Mouse (Mus musculus): ENCODE measurements around the gene Gm49405.
"Not testable (repeated sequence)": the region's sequence is repeated elsewhere in the genome, so short reads cannot be mapped to it uniquely, and the experiment has no call there.

Gene Gm49405

DNA sequence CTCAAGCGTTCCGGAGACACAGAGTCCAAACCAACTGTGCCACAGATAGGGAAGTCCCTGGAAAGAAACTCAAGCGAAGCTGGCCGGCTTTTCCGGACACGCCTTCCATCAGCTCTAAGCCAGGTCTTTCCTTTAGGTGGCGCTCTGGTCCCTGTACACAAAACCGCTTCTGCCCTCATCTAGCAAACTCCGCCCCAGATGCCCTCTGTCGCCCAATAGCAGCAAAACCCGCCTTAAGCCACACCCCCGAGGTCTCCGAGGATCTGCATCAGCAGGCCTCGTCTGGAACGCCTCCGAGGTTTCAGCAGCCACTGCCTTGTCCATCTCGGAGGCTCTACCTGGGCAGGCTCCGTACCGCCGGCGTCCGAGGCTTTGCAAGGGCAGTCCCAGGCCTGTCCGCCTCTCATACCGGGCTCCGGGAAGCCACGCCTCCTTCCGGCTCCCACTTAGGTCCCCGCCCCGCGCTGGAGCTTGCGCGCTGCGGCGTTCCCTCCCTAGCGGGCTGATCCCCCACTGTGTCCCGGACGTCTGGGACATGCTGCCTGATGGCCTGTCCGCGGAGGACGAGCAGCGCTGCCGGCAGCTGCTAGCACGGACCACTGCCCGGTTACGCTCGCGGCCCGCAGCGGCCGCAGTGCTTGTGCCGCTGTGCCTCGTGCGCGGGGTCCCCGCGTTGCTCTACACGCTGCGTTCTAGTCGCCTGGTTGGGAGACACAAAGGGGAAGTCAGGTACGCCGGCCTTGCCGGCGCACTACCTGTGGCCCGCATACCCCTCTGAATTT is at the start of gene Gm49405, which contains the start of gene Nudt8:
Gm49405 (plus strand) TSS at position 508 of the 782 bp plus-strand sequence.
Nudt8 (plus strand) TSS at position 462 of the 782 bp plus-strand sequence.
- DNase-seq: peak; percentile 95 to 96

- DNase-seq: no peak
These were observed 49.0 kb upstream of the Gm49405 start for GRCm38 (mm10) chr19:3951461-3951860.

- no peak for DNase-seq
These were observed 48.3 kb upstream of the Gm49405 start for GRCm38 (mm10) chr19:3952099-3952498.

- no peak for DNase-seq
These were observed 45.4 kb upstream of the Gm49405 start for GRCm38 (mm10) chr19:3955033-3955432.

GRCm38 (mm10) chr19:3955804-3956203 is 44.6 kb upstream of the Gm49405 start:
- peak; percentile 56 to 58 for DNase-seq

- not testable (repeated sequence) for DNase-seq
These were observed 43.0 kb upstream of the Gm49405 start for GRCm38 (mm10) chr19:3957296-3958036.

- DNase-seq: peak; percentile 37 to 78
These were observed 42.0 kb upstream of the Gm49405 start, which contains the start of gene Aldh3b3 for GRCm38 (mm10) chr19:3958470-3958869. Gene Aldh3b3 (plus strand): TSS chr19:3958645.

GRCm38 (mm10) chr19:3959030-3959429 is 41.4 kb upstream of the Gm49405 start:
- no peak for DNase-seq

DNA sequence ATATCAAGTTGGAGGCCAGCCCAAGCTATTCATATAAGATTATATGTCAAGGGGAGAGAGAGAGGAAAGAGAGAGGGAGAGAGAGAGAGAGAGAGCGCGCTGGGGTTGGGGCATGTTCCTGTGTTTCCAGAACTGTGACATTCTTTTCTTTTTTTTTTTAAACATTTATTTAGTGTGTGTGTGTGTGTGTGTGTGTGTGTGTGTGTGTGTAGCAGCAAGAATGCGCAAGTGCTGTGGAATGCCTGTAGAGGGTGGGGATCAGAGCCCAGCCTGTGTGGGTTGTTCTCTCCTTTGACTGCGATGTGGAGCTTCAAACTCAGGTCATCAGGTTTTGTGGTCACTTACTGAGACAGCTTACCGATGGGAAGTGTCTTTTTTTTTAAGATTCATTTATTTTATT is 40.2 kb upstream of the Gm49405 start:
- DNase-seq: no peak

DNA sequence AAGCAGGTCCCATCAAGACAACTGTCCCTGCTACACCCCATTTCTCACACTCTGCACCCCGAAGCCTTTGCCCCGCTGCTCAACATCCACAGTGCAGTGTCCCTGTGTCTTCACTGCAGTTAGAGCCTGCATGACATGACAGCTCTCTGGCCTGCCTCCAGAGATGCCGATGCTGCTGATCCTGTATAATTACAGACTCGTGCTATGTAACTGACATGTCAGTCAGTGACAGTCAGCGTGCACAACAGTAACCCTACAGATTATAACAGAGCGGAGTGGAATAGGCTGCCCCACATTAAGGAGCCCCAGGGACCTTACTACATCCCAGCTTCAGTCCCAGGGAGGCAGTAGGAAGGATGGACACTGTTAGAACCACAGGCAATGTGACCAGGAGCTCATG is 38.6 kb upstream of the Gm49405 start:
- DNase-seq: not testable (repeated sequence)

- peak in 1 of 2 experiments; percentile 63 for DNase-seq
These were observed 38.0 kb upstream of the Gm49405 start for GRCm38 (mm10) chr19:3962469-3962868.

DNA sequence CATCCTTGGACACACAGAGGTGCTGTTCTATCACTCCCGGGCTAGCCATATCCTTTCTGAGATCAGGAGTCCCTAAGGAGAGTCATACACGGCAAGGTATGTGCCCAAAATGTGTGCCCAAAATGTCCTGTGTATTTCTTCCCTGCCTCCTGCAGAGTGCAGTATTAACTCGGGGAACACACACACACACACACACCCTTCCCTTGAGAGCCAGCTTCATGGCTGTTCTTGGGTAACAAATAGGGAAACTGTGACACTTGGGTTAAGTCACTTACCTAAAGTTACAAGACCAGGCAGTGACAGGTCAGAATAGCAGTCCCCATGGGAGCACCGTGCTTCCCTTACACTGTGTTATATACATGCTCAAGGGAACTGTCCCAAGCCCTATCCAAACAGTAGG is 36.4 kb upstream of the Gm49405 start:
- DNase-seq: no peak

DNA sequence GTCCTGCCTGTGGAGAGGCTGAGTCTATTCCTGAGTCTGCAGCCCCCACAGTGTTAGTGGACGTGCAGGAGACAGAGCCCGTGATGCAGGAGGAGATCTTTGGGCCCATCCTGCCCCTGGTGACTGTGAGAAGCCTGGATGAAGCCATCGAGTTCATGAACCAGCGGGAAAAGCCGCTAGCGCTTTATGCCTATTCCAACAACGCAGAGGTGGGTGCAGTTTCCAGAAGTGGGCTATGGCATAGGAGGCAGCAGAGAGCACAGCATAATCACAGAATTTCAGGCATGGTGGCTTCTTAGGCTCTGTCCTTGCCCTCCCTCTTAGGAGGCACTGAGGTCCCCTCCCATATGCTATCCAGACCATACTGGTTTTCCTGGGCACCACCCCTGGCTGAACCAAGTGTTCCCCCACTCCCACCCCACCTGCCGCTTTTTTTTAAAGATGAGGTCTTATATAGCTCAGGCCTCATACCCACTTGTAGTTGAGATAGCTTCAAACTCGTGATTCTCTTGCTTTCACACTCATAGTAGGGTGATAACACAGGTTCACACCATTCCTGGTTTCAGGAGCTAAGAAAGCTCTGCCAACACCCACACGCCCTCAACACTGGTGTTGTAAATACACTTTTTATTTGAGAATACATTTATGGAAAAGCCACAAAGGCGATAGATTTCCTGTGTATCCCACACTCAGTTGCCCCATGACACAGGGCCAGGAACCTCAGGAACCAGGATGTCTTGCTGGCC is 33.9 kb upstream of the Gm49405 start:
- DNase-seq: peak in 1 of 2 experiments; percentile 31

DNA sequence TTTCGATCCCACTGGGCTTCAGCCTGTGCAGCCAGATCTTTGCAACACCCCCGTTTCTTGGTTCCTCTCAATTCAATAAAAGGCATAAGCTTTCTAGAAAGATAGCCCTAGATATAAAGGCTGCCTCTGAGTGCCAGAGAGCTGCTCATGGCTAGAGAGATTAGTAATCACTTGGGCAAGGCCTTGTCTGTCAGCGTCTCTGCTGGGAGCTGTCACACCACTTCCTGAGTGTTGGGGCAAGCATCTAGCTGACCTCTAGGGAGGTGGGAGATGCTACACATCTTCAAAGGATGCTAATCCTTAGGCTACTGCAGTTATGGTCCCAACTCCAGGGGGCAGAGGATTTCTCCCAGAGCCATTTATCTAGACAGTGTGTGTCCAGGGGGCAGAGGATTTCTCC is 33.2 kb upstream of the Gm49405 start:
- no peak for DNase-seq

GRCm38 (mm10) chr19:3972229-3972628 is 28.2 kb upstream of the Gm49405 start, which contains the start of gene Aldh3b2:
Gene Aldh3b2 (plus strand): TSS chr19:3972328.
- no peak for DNase-seq

- DNase-seq: not testable (repeated sequence)
These were observed 25.8 kb upstream of the Gm49405 start for GRCm38 (mm10) chr19:3974608-3975007.

DNA sequence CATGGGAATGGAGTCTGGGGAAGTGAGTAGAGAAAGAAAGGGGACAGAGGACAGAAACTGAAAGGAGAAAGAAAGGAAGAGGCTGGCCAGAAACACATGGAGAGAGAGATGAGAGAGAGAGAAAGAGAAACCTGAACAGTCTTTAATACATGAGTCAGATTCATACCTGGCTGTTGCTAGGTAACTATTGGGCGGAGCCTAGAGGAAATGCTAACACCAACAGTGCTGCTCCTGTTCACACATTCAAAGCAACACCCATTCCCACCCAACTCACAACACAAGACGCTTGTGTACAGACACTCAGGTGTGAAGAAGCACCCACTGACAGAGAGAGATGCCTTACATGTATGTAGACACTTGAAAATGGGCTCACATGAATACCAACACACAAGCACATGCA is 24.6 kb upstream of the Gm49405 start:
- no peak for DNase-seq

DNA sequence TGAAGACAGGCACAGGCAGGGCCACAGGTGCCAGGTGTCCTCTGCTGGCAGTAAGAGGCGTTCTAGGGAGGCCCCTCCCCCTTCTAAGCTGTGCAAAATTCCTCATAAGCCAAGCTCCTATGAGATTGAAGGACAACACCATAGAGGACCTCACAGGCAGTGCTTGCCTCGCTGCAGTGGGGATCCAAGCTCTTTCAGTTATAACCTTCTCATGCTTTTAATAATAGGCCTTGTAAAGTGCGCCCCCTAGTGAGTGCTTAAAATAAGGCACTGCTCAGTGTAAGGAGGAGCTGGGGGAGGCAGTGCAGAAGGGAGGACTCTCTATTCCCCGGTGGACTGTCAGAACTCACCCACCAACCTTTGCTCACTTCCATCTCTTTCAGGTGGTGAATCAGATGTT is 20.1 kb upstream of the Gm49405 start:
- peak; percentile 89 to 92 for DNase-seq

DNA sequence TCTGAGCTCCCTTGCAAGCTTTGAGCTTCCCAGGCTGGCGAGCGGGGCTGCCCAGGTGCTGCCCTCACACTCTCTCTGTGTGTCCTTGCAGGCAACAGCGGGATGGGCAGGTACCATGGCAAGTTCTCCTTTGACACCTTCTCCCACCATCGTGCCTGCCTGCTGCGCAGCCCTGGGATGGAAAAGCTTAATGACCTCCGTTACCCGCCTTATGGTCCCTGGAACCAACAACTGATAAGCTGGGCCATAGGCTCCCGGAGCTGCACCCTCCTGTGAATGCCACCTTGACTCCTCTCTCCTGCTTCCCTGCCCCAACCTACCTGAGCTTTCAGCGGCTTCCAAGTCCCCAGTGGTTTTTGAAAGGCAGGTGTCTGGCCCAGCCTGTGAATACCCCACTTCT is 19.5 kb upstream of the Gm49405 start:
- DNase-seq: no peak

- DNase-seq: peak in 1 of 2 experiments; percentile 32
These were observed 16.8 kb upstream of the Gm49405 start for GRCm38 (mm10) chr19:3983527-3984200.

DNA sequence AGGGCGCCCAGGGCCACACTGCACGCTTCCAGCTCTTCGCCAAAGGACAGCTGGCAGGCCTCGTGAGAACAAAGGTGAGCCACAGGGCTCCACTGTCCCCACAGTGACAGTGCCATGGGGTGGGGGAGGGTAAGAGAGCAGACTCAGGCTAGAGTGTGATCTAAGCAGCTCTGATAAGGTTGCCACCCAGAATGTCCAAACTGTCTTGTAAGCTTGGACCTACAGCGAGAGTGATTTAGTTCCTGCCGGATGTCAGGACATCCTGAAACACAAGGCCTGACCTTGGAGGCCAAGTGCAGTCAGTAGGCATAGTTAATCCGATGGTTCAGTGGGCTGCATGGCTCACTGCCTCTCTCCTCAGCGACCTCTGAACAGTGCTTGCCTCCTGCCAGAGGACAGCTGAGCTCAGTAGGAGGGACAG is 15.2 kb upstream of the Gm49405 start:
- DNase-seq: peak in 1 of 2 experiments; percentile 42

DNA sequence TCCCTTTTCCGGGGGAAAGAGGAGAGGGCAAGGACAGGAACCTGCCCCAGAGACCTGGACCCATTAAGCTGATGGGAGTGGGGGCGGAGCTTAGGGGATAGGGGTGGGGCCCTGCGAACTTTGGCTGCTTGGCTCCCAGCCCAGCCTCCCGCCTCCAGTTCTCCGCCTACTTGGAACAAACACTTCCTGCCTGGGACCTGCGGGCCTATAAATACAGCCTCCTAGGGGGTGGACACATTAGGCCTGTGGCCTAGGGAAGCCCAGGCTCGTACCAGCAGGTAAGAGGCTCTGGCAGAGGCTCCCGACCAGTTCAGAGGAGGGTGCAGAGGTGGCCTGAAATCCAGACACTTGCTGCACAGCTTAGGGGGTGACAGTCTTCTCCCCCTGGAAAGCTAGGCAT is 14.1 kb upstream of the Gm49405 start, which contains the start of gene Acy3:
Acy3 (plus strand) TSS at position 237 of the 400 bp plus-strand sequence.
- peak; percentile 37 to 43 for DNase-seq
